Mouse (Mus musculus): Measurements from ENCODE around the gene Ctsh. TPM values are rescaled to one million over a fixed set of nuclear protein-coding genes. Genes with fewer than 3 reads are reported as not detected.
A peak's percentile ranks its signal among the peaks of the same experiment; 100 is the strongest.
"Not testable (repeated sequence)": the region's sequence is repeated elsewhere in the genome, so short reads cannot be mapped to it uniquely, and the experiment has no call there.

Gene Ctsh
- polyA plus RNA-seq, 1 experiment from 2014 or later, result 12.4 TPM

- 82% methylated on average over 2 of the region's 2 CpGs for WGBS
- no peaks in the 10 kb centered on the region for H3K9me3 ChIP-seq
- no peaks in the 10 kb centered on the region for H3K27me3 ChIP-seq (ENCODE audit: insufficient read depth, poor library complexity, severe bottlenecking)
- H3K27ac ChIP-seq, result no peak overlapping the region
- no peak for DNase-seq (ENCODE audit: low spot score)
- H3K4me3 ChIP-seq, result no peak overlapping the region
- H3K36me3 ChIP-seq, result no peaks in the 10 kb centered on the region
- peaks cover 16% of the 10 kb centered on the region for H3K4me1 ChIP-seq (replicated peaks)
These were observed 13.4 kb downstream of the Ctsh start for GRCm38 (mm10) chr9:90067341-90067740.

- Histone ChIP-seq H3K27ac (no peak overlapping the region), H3K4me3 (no peak overlapping the region), H3K4me1 (replicated peaks) (peaks cover 16% of the 10 kb centered on the region), H3K36me3 (no peaks in the 10 kb centered on the region), H3K9me3 (no peaks in the 10 kb centered on the region), H3K27me3 (ENCODE audit: insufficient read depth, poor library complexity, severe bottlenecking) (no peaks in the 10 kb centered on the region)
- no peak for DNase-seq (ENCODE audit: low spot score)
- WGBS, result 85% methylated on average over 6 of the region's 6 CpGs
These were observed 14.8 kb downstream of the Ctsh start for GRCm38 (mm10) chr9:90068786-90069185.

GRCm38 (mm10) chr9:90069485-90069884 lies 15.5 kb downstream of the Ctsh start:
- Histone ChIP-seq H3K27ac (no peak overlapping the region), H3K4me1 (replicated peaks) (peaks cover 12% of the 10 kb centered on the region), H3K4me3 (no peak overlapping the region), H3K27me3 (ENCODE audit: insufficient read depth, poor library complexity, severe bottlenecking) (no peaks in the 10 kb centered on the region), H3K9me3 (no peaks in the 10 kb centered on the region), H3K36me3 (no peaks in the 10 kb centered on the region)
- DNase-seq (ENCODE audit: low spot score), result no peak
- 80% methylated on average over 7 of the region's 7 CpGs for WGBS

GRCm38 (mm10) chr9:90070174-90070573 lies 16.2 kb downstream of the Ctsh start:
- no peaks in the 10 kb centered on the region for H3K9me3 ChIP-seq
- H3K27ac ChIP-seq, result no peak overlapping the region
- no peaks in the 10 kb centered on the region for H3K36me3 ChIP-seq
- H3K27me3 ChIP-seq (ENCODE audit: insufficient read depth, poor library complexity, severe bottlenecking), result no peaks in the 10 kb centered on the region
- no peak overlapping the region for H3K4me3 ChIP-seq
- 78% methylated on average over 7 of the region's 7 CpGs for WGBS
- peaks cover 10% of the 10 kb centered on the region; the same call in 1 of the 2 replicates for H3K4me1 ChIP-seq (replicated peaks)
- DNase-seq (ENCODE audit: low spot score), result no peak

GRCm38 (mm10) chr9:90075336-90075735 lies 21.4 kb downstream of the Ctsh start:
- H3K9me3 ChIP-seq, result no peaks in the 10 kb centered on the region
- no peak for DNase-seq (ENCODE audit: low spot score)
- H3K4me3 ChIP-seq, result no peak overlapping the region
- H3K27me3 ChIP-seq (ENCODE audit: insufficient read depth, poor library complexity, severe bottlenecking), result no peaks in the 10 kb centered on the region
- H3K4me1 ChIP-seq (replicated peaks), result peaks cover 7% of the 10 kb centered on the region; the same call in 1 of the 2 replicates
- 86% methylated on average over 4 of the region's 4 CpGs for WGBS
- H3K36me3 ChIP-seq, result no peaks in the 10 kb centered on the region
- no peak overlapping the region for H3K27ac ChIP-seq

GRCm38 (mm10) chr9:90076131-90076530 lies 22.2 kb downstream of the Ctsh start:
- WGBS, result 90% methylated on average over 5 of the region's 5 CpGs
- no peaks in the 10 kb centered on the region for H3K9me3 ChIP-seq
- H3K27ac ChIP-seq, result no peak overlapping the region
- no peaks in the 10 kb centered on the region for H3K36me3 ChIP-seq
- H3K4me3 ChIP-seq, result no peak overlapping the region
- no peaks in the 10 kb centered on the region for H3K4me1 ChIP-seq (replicated peaks)
- H3K27me3 ChIP-seq (ENCODE audit: insufficient read depth, poor library complexity, severe bottlenecking), result no peaks in the 10 kb centered on the region
- DNase-seq (ENCODE audit: low spot score), result no peak

GRCm38 (mm10) chr9:90076849-90077461 lies 23.0 kb downstream of the Ctsh start:
- Histone ChIP-seq H3K27ac (no peak overlapping the region), H3K27me3 (ENCODE audit: insufficient read depth, poor library complexity, severe bottlenecking) (no peaks in the 10 kb centered on the region), H3K4me3 (no peak overlapping the region), H3K4me1 (replicated peaks) (no peaks in the 10 kb centered on the region), H3K9me3 (no peaks in the 10 kb centered on the region), H3K36me3 (no peaks in the 10 kb centered on the region)
- DNase-seq (ENCODE audit: low spot score), result peak; percentile 64
- WGBS, result 58% methylated on average over 8 of the region's 8 CpGs

GRCm38 (mm10) chr9:90081961-90082360 lies 28.0 kb downstream of the Ctsh start:
- not testable (repeated sequence) for H3K4me3 ChIP-seq; H3K27me3 ChIP-seq (ENCODE audit: insufficient read depth, poor library complexity, severe bottlenecking); DNase-seq (ENCODE audit: low spot score); H3K4me1 ChIP-seq (replicated peaks); H3K9me3 ChIP-seq; H3K27ac ChIP-seq
- peaks cover 19% of the 10 kb centered on the region for H3K36me3 ChIP-seq
- WGBS, result 93% methylated on average over 6 of the region's 6 CpGs

- 88% methylated on average over 1 of the region's 1 CpGs for WGBS
- DNase-seq (ENCODE audit: low spot score), result no peak
- H3K27ac ChIP-seq, result no peak overlapping the region
- no peaks in the 10 kb centered on the region for H3K4me1 ChIP-seq (replicated peaks)
- no peak overlapping the region for H3K4me3 ChIP-seq
- H3K27me3 ChIP-seq (ENCODE audit: insufficient read depth, poor library complexity, severe bottlenecking), result no peaks in the 10 kb centered on the region
- H3K36me3 ChIP-seq, result peaks cover 24% of the 10 kb centered on the region
- peaks cover 2% of the 10 kb centered on the region; the same call in 1 of the 2 replicates for H3K9me3 ChIP-seq
These were observed 29.0 kb downstream of the Ctsh start for GRCm38 (mm10) chr9:90082992-90083391.

GRCm38 (mm10) chr9:90084152-90084551 lies 30.2 kb downstream of the Ctsh start:
- 90% methylated on average over 3 of the region's 3 CpGs for WGBS
- Histone ChIP-seq H3K36me3 (peaks cover 36% of the 10 kb centered on the region), H3K27ac (no peak overlapping the region), H3K4me1 (replicated peaks) (no peaks in the 10 kb centered on the region), H3K4me3 (no peak overlapping the region), H3K27me3 (ENCODE audit: insufficient read depth, poor library complexity, severe bottlenecking) (no peaks in the 10 kb centered on the region), H3K9me3 (peaks cover 3% of the 10 kb centered on the region; the same call in 1 of the 2 replicates)
- no peak for DNase-seq (ENCODE audit: low spot score)

- Histone ChIP-seq H3K36me3 (peaks cover 43% of the 10 kb centered on the region), H3K27ac (no peak overlapping the region), H3K4me3 (no peak overlapping the region), H3K27me3 (ENCODE audit: insufficient read depth, poor library complexity, severe bottlenecking) (no peaks in the 10 kb centered on the region), H3K9me3 (peaks cover 3% of the 10 kb centered on the region; the same call in 1 of the 2 replicates), H3K4me1 (replicated peaks) (no peaks in the 10 kb centered on the region)
- DNase-seq (ENCODE audit: low spot score), result no peak
- 96% methylated on average over 8 of the region's 8 CpGs for WGBS
These were observed 31.0 kb downstream of the Ctsh start for GRCm38 (mm10) chr9:90084766-90085468.

GRCm38 (mm10) chr9:90087906-90088485 lies 34.0 kb downstream of the Ctsh start:
- 94% methylated on average over 2 of the region's 2 CpGs for WGBS
- no peak overlapping the region for H3K4me3 ChIP-seq
- no peak for DNase-seq (ENCODE audit: low spot score)
- no peak overlapping the region for H3K27ac ChIP-seq
- no peaks in the 10 kb centered on the region for H3K27me3 ChIP-seq (ENCODE audit: insufficient read depth, poor library complexity, severe bottlenecking)
- no peaks in the 10 kb centered on the region for H3K4me1 ChIP-seq (replicated peaks)
- peaks cover 69% of the 10 kb centered on the region for H3K36me3 ChIP-seq
- peaks cover 3% of the 10 kb centered on the region; the same call in 1 of the 2 replicates for H3K9me3 ChIP-seq

Measured in hindbrain, embryonic 10.5 days (tissue).